Mouse (Mus musculus) heart, adult 9 months (tissue): ENCODE results near the gene Akap7.

Experiments
- DNase-seq, 2 experiments: peaks; one replicate each; pipeline ENCODE4 v3.0.0; 2022; ENCODE audit warnings: low spot score in 2 of 2

The Akap7 gene

GRCm38 (mm10) chr10:25126035-25126434 is 181.6 kb downstream of the Akap7 start:
- no peak for DNase-seq

GRCm38 (mm10) chr10:25120871-25121554 is 186.7 kb downstream of the Akap7 start:
- no peak for DNase-seq
